Mouse (Mus musculus) limb, embryonic 14.5 days (tissue): ENCODE results near the gene Rhbdd3. TPM values are rescaled to one million over a fixed set of nuclear protein-coding genes. Genes with fewer than 3 reads are reported as not detected.

ENCODE experiments used
- ATAC-seq: fragments of 200-750 bp; cut with Nextera tagmentation; 2 replicates; pipeline ENCODE4 v1.8.0; 2017; ENCODE audit warnings: low read depth, moderate number of reproducible peaks, moderate TSS enrichment; ENCODE audit not compliant: low FRiP score
- DNase-seq: peaks from one replicate; pipeline ENCODE4 v3.0.0-alpha.2; 2015; ENCODE audit warnings: low spot score
- H3K27ac ChIP-seq: fragments of 300-500 bp; sonication (generic); replicated peaks from 2 replicates; pipeline ENCODE4 v1.5.1; 2014; ENCODE audit warnings: low read depth, mild to moderate bottlenecking, low read length, moderate library complexity, mixed read lengths
- H3K27me3 ChIP-seq: fragments of 300-500 bp; sonication (generic); 2 replicates; pipeline ENCODE4 v1.6.1; 2014; ENCODE audit warnings: low read length, mixed read lengths; ENCODE audit not compliant: control insufficient read depth, insufficient read depth
- H3K36me3 ChIP-seq: fragments of 300-500 bp; sonication (generic); 2 replicates; pipeline ENCODE4 v1.6.1; 2014; ENCODE audit warnings: mild to moderate bottlenecking, low read length, moderate library complexity, mixed read lengths; ENCODE audit not compliant: control insufficient read depth, insufficient read depth
- H3K4me1 ChIP-seq: fragments of 300-500 bp; sonication (generic); 2 replicates; pipeline ENCODE4 v1.6.1; 2014; ENCODE audit warnings: antibody characterized with exemption, low read length, mixed read lengths; ENCODE audit not compliant: control insufficient read depth, insufficient read depth
- H3K4me2 ChIP-seq: fragments of 300-500 bp; sonication (generic); replicated peaks from 2 replicates; pipeline ENCODE4 v1.6.1; 2014; ENCODE audit warnings: low read depth, mild to moderate bottlenecking, low read length, moderate library complexity; ENCODE audit not compliant: severe bottlenecking
- H3K4me3 ChIP-seq: fragments of 300-500 bp; sonication (generic); replicated peaks from 2 replicates; pipeline ENCODE4 v1.5.1; 2014; ENCODE audit warnings: low read length
- H3K9ac ChIP-seq: fragments of 300-500 bp; sonication (generic); 2 replicates; pipeline ENCODE4 v1.6.1; 2014; ENCODE audit warnings: mild to moderate bottlenecking, low read depth, low read length, moderate library complexity; ENCODE audit not compliant: severe bottlenecking
- H3K9me3 ChIP-seq: fragments of 300-500 bp; sonication (generic); 2 replicates; pipeline ENCODE4 v1.6.1; 2016; ENCODE audit warnings: low read length; ENCODE audit not compliant: control insufficient read depth
- POLR2A ChIP-seq: fragments of 200-500 bp; IDR thresholded peaks from 2 replicates; pipeline ENCODE4 v1.8.0; 2012; ENCODE audit warnings: inconsistent platforms, mild to moderate bottlenecking, moderate library complexity, borderline replicate concordance; ENCODE audit not compliant: insufficient read depth, insufficient read length; ENCODE audit errors: extremely low read depth
- WGBS: fragments of 180-500 bp; shearing (Covaris S2); extraction: QIAGEN DNeasy Blood & Tissue Kit; methylation state at CpG from one replicate; pipeline ENCODE4 v1.1.7; 2014; 5-methylcytosine and 5-hydroxymethylcytosine counted together
- polyA plus RNA-seq, 2 experiments: library from polyadenylated mRNA; depleted of rRNA in 1 of 2; stranded (reverse) in 1 of 2; unstranded in 1 of 2; fragments of >200 nt; fragmentation: Nextera tagmentation in 1 of 2; extraction: Ambion mirVana in 1 of 2; gene quantifications; 2 replicates each; pipeline versions ENCODE4 v1.2.1 to v1.2.3; 2012 to 2014

The Rhbdd3 gene
- polyA plus RNA-seq, 2 experiments = 24.6 to 48.1 TPM

GRCm38 (mm10) chr11:5100283-5100682 is 1.6 kb downstream of the Rhbdd3 start:
- Histone ChIP-seq H3K4me1 (peaks cover 25% of the 10 kb centered on the region), H3K36me3 (peaks cover 15% of the 10 kb centered on the region; the same call in 1 of the 2 replicates), H3K9ac (peak overlapping the region; percentile 99), H3K9me3 (no peaks in the 10 kb centered on the region), H3K27me3 (no peaks in the 10 kb centered on the region), H3K4me2 (peak overlapping the region; percentile 84), H3K27ac (peak overlapping the region; percentile 98), H3K4me3 (peak overlapping the region; percentile 100)
- no peak for TF ChIP-seq POLR2A
- DNase-seq (no peak), ATAC-seq (no peak)
- WGBS = 1% methylated on average over 7 of the region's 7 CpGs

- no peak overlapping the region for H3K27ac ChIP-seq
- H3K4me2 ChIP-seq = peak overlapping the region; percentile 84
- no peaks in the 10 kb centered on the region for H3K27me3 ChIP-seq
- peaks cover 15% of the 10 kb centered on the region; the same call in 1 of the 2 replicates for H3K36me3 ChIP-seq
- peak overlapping the region; percentile 100 for H3K4me3 ChIP-seq
- ATAC-seq = no peak
- peaks cover 25% of the 10 kb centered on the region for H3K4me1 ChIP-seq
- H3K9ac ChIP-seq = no peak overlapping the region
- no peak for DNase-seq
- no peaks in the 10 kb centered on the region for H3K9me3 ChIP-seq
- no peak for TF ChIP-seq POLR2A
- 36% methylated on average over 5 of the region's 5 CpGs for WGBS
These were observed 2.1 kb downstream of the Rhbdd3 start for GRCm38 (mm10) chr11:5100801-5101200.

GRCm38 (mm10) chr11:5101641-5102040 is 2.9 kb downstream of the Rhbdd3 start:
- no peaks in the 10 kb centered on the region for H3K27me3 ChIP-seq
- no peak overlapping the region for H3K9ac ChIP-seq
- no peak for TF ChIP-seq POLR2A
- peaks cover 15% of the 10 kb centered on the region; the same call in 1 of the 2 replicates for H3K36me3 ChIP-seq
- H3K4me2 ChIP-seq = no peak overlapping the region
- H3K4me1 ChIP-seq = peaks cover 19% of the 10 kb centered on the region
- DNase-seq (no peak), ATAC-seq (no peak)
- no peaks in the 10 kb centered on the region for H3K9me3 ChIP-seq
- no peak overlapping the region for H3K4me3 ChIP-seq
- H3K27ac ChIP-seq = no peak overlapping the region
- WGBS = 61% methylated on average over 6 of the region's 6 CpGs

- no peak for ATAC-seq
- no peak for DNase-seq
These were observed 3.7 kb downstream of the Rhbdd3 start for GRCm38 (mm10) chr11:5102384-5102783.

GRCm38 (mm10) chr11:5103986-5104509 is 5.3 kb downstream of the Rhbdd3 start:
- H3K4me2 ChIP-seq = no peak overlapping the region
- peaks cover 11% of the 10 kb centered on the region for H3K4me1 ChIP-seq
- no peaks in the 10 kb centered on the region for H3K9me3 ChIP-seq
- TF ChIP-seq POLR2A = no peak
- ATAC-seq (no peak), DNase-seq (no peak)
- peaks cover 15% of the 10 kb centered on the region; the same call in 1 of the 2 replicates for H3K36me3 ChIP-seq
- WGBS = 92% methylated on average over 4 of the region's 4 CpGs
- H3K27ac ChIP-seq = no peak overlapping the region
- H3K9ac ChIP-seq = no peak overlapping the region
- H3K4me3 ChIP-seq = no peak overlapping the region
- H3K27me3 ChIP-seq = no peaks in the 10 kb centered on the region

More at GRCm38 (mm10) chr11:5102384-5102783, 3.7 kb downstream of the Rhbdd3 start:
- Histone ChIP-seq H3K4me2 (no peak overlapping the region), H3K36me3 (peaks cover 15% of the 10 kb centered on the region; the same call in 1 of the 2 replicates), H3K4me1 (peaks cover 12% of the 10 kb centered on the region), H3K4me3 (no peak overlapping the region), H3K9me3 (no peaks in the 10 kb centered on the region), H3K27ac (no peak overlapping the region), H3K9ac (no peak overlapping the region), H3K27me3 (no peaks in the 10 kb centered on the region)
- WGBS = 89% methylated on average over 7 of the region's 7 CpGs
- no peak for TF ChIP-seq POLR2A

- WGBS = 56% methylated on average over 8 of the region's 8 CpGs
- Histone ChIP-seq H3K9ac (no peak overlapping the region), H3K4me1 (no peaks in the 10 kb centered on the region), H3K27me3 (no peaks in the 10 kb centered on the region), H3K4me3 (no peak overlapping the region), H3K36me3 (0 out of 2 replicates have a peak, but pooled peaks cover 4% of the 10 kb centered on the region), H3K27ac (no peak overlapping the region), H3K4me2 (no peak overlapping the region), H3K9me3 (no peaks in the 10 kb centered on the region)
- TF ChIP-seq POLR2A = no peak
- DNase-seq = no peak
- ATAC-seq = no peak
These were observed 10.7 kb downstream of the Rhbdd3 start for GRCm38 (mm10) chr11:5109441-5109840.
